Mouse (Mus musculus) CH12F3 (cell line): ENCODE measurements around the gene Olfr1537.

Experiments
- in situ Hi-C: fragments of 300-500 bp; cut with MboI; formaldehyde crosslinking; loops from 2 replicates; pipeline ENCODE4 v1.14.3; 2020; ENCODE audit warnings: low sequenced_read_pairs

Gene Olfr1537

DNA sequence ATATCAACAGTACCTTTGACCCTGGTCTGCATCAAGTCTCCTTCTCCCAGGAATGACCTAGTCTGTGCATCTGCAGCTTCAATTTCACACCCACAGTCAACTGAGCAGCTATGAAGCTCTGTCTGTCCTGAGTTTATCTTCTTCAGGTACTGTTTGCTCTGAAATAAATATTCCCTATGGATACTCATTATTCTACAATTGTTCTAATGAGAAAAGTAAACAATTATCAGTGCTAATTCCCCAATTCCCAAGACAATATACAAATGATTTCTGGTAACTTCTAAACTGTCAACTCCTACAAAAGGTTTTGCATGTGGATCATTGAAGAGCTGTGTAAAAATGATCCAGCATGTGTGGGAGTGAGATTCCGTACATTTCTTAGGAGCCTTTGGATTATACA lies at the start of gene Olfr1537:
Gene Olfr1537, minus strand, starts transcription at position 101 of the 400 bp plus-strand sequence.
- in situ Hi-C loops: no loop called here

DNA sequence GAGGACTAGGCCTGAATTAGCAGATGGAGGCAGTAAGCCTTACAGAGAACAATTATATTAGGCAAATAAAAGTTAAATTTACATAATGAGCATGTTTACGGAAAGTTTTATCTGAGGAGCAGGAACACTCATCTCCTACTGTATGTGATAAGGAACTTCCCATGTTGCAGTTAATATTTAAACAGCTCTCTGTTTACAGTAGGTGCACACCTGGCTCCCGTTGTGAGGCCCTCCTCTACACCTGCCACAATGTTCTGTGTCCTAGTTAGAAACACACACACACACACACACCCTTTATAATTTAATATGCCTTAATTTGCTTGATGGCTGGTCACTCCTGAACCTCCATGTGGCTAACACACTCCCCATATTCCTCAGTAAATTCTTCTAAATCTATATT lies 37.3 kb upstream of the Olfr1537 start:
- in situ Hi-C loops: no loop called here

DNA sequence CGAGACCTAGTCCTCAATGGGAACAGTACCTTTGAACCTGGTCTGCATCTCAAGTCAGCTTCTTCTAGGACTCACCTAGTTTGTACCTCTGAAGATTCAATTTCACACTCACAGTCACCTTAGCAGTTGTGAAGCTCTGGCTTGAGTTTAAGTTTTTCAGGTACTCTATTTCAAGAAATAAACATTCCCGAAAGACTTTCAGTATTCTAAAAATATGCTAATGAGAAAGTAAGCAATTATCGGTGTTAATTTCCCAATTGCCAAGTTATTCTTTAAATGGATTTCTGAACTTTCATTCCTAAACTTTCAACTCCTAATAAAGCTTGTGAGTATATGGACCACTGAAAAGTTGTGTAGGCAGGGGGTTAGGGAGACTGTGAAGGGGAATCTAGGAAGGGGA lies 26.9 kb upstream of the Olfr1537 start, which contains the start of gene Olfr945:
Gene Olfr945, minus strand, starts transcription at position 101 of the 400 bp plus-strand sequence.
- in situ Hi-C loops: no loop called here

DNA sequence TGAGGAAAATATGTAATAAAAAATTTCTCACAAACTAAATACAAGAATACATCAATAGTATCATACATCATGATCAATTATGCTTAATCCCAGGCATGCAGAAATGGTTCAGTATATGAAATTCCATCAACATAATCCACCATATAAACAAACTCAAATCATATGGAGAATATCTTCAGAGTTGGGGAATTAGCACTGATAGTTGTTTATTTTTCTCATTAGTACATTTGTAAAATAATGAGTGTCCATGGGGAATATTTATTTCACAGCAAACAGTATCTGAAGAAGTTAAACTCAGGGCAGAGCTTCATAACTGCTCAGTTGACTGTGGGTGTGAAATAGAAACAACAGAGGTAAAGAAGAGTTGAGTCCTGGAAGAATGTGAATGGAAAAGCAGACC lies 48.2 kb downstream of the Olfr1537 start, which contains the start of gene Olfr944:
Gene Olfr944, plus strand, starts transcription at position 301 of the 400 bp plus-strand sequence.
- in situ Hi-C loops: no loop called here
